Mouse (Mus musculus) liver, adult (tissue): Measurements from ENCODE around the gene Rbms3.
A peak's percentile ranks its signal among the peaks of the same experiment; 100 is the strongest.

Experiments
- GATA4 ChIP-seq: IDR thresholded peaks from 2 replicates; pipeline ENCODE4 v1.6.1; 2014; ENCODE audit warnings: mild to moderate bottlenecking, low read length; ENCODE audit not compliant: insufficient replicate concordance

Gene Rbms3

GRCm38 (mm10) chr9:116847241-116848135 lies 782.2 kb downstream of the Rbms3 start:
- peak; percentile 46; the same call in 1 of the 2 replicates for TF ChIP-seq GATA4

- TF ChIP-seq GATA4: no peak
Measured at GRCm38 (mm10) chr9:116834949-116835348, 794.8 kb downstream of the Rbms3 start.

- TF ChIP-seq GATA4: no peak
Measured at GRCm38 (mm10) chr9:116833677-116834076, 796.0 kb downstream of the Rbms3 start.

GRCm38 (mm10) chr9:116832822-116833221 lies 796.9 kb downstream of the Rbms3 start:
- no peak for TF ChIP-seq GATA4

GRCm38 (mm10) chr9:116831386-116831785 lies 798.3 kb downstream of the Rbms3 start:
- TF ChIP-seq GATA4: no peak

GRCm38 (mm10) chr9:116829929-116830328 lies 799.8 kb downstream of the Rbms3 start:
- TF ChIP-seq GATA4: no peak

- no peak for TF ChIP-seq GATA4
Measured at GRCm38 (mm10) chr9:116821601-116822000, 808.1 kb downstream of the Rbms3 start.

- no peak for TF ChIP-seq GATA4
Measured at GRCm38 (mm10) chr9:116817196-116817595, 812.5 kb downstream of the Rbms3 start.

- no peak for TF ChIP-seq GATA4
Measured at GRCm38 (mm10) chr9:116814495-116815094, 815.1 kb downstream of the Rbms3 start.

GRCm38 (mm10) chr9:116813396-116813795 lies 816.3 kb downstream of the Rbms3 start:
- TF ChIP-seq GATA4: no peak

- TF ChIP-seq GATA4: no peak
Measured at GRCm38 (mm10) chr9:116809260-116809659, 820.5 kb downstream of the Rbms3 start.

- TF ChIP-seq GATA4: no peak
Measured at GRCm38 (mm10) chr9:116808401-116808800, 821.3 kb downstream of the Rbms3 start.

- no peak for TF ChIP-seq GATA4
Measured at GRCm38 (mm10) chr9:116807166-116808081, 822.3 kb downstream of the Rbms3 start.

- TF ChIP-seq GATA4: no peak
Measured at GRCm38 (mm10) chr9:116803292-116803731, 826.4 kb downstream of the Rbms3 start.

- TF ChIP-seq GATA4: no peak
Measured at GRCm38 (mm10) chr9:116802602-116803001, 827.1 kb downstream of the Rbms3 start.
